Mouse (Mus musculus): ENCODE measurements around the gene Ggact. TPM values are rescaled to one million over a fixed set of nuclear protein-coding genes. Genes with fewer than 3 reads are reported as not detected.

The Ggact gene
- polyA plus RNA-seq, 1 experiment from 2014 or later = 5.4 TPM

DNA sequence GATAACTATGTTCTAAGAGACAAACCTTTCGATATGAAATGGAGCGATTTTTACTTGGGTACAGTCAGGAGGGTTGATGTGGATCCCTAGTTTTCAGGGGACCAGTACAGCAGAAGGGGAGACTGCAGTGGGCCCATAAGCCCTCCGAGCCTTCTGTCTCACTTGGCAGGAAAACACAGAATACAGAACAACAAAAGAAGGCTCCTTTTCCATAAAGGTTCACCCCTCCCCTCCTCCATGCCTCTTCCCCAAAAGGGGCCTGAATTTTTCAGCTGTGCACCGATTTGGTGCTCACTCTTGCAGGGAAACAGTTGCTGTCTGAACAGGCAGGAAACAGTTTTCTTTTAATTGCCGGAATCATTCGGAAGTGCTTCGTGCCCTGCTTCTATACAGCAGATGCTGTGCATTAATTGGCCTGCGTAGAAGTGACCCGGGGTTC is 31.3 kb downstream of the Ggact start:
- DNase-seq (peak; percentile 42), ATAC-seq (ENCODE audit: low FRiP score, low TSS enrichment) (peak; percentile 38; the same call in 1 of the 2 replicates)
- H3K9ac ChIP-seq (replicated peaks; ENCODE audit: low read length) = no peak overlapping the region
- H3K36me3 ChIP-seq (ENCODE audit: control insufficient read depth, insufficient read depth, low read length) = no peaks in the 10 kb centered on the region
- no peak overlapping the region for H3K4me2 ChIP-seq (ENCODE audit: low read length)
- H3K4me3 ChIP-seq (replicated peaks; ENCODE audit: low read depth, low read length) = no peak overlapping the region
- H3K27ac ChIP-seq (replicated peaks; ENCODE audit: low read depth, low read length) = peak overlapping the region; percentile 34
- no peaks in the 10 kb centered on the region for H3K27me3 ChIP-seq (ENCODE audit: control insufficient read depth, insufficient read depth, low read length)
- H3K9me3 ChIP-seq (ENCODE audit: control insufficient read depth, low read length) = no peaks in the 10 kb centered on the region
- H3K4me1 ChIP-seq (ENCODE audit: control insufficient read depth, insufficient read depth, low read length) = peaks cover 26% of the 10 kb centered on the region
- WGBS = 43% methylated on average over 9 of the region's 9 CpGs

DNA sequence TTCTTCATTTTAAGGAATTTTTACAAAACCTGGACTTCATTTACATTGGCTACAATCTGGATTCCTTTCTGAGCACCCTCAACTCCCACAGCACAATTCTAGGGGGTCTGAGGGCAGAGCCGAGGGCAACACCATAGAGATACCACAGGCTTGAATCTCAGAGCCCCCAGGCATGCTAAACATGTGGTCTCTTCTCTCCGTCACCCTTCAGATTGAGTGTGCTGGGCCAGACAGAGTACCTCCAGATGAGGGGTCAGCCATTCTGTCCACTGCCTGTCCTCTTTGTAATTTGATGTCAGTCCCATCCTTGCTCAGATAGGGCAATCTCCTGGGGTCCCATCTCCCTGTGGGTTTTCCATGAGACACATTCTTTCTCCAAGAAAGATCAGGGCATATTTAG is 31.9 kb downstream of the Ggact start:
- DNase-seq (no peak), ATAC-seq (ENCODE audit: low FRiP score, low TSS enrichment) (no peak)
- no peaks in the 10 kb centered on the region for H3K36me3 ChIP-seq (ENCODE audit: control insufficient read depth, insufficient read depth, low read length)
- H3K4me2 ChIP-seq (ENCODE audit: low read length) = no peak overlapping the region
- peaks cover 26% of the 10 kb centered on the region for H3K4me1 ChIP-seq (ENCODE audit: control insufficient read depth, insufficient read depth, low read length)
- WGBS = 63% methylated on average over 2 of the region's 2 CpGs
- no peaks in the 10 kb centered on the region for H3K9me3 ChIP-seq (ENCODE audit: control insufficient read depth, low read length)
- peak overlapping the region; percentile 34 for H3K27ac ChIP-seq (replicated peaks; ENCODE audit: low read depth, low read length)
- no peak overlapping the region for H3K9ac ChIP-seq (replicated peaks; ENCODE audit: low read length)
- no peak overlapping the region for H3K4me3 ChIP-seq (replicated peaks; ENCODE audit: low read depth, low read length)
- H3K27me3 ChIP-seq (ENCODE audit: control insufficient read depth, insufficient read depth, low read length) = no peaks in the 10 kb centered on the region

DNA sequence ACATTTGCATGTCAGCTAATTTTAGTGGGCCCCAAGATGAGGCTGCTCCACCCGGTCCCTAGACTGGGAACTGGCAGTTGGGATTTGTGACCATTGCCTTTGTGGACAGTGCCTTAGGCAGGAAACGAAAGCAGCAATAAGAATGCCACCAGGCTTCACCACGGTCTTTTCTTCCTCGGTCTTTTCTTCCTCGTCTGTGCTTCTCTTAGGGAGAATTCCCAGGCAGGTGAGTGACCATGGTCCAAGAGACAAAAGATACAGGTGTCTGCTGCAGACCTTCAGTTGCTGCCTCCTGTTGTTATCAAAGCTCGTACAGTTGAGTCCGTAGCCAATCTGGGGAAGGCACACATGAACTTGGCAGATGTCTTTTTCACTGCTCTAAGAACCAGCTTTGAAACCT is 33.3 kb downstream of the Ggact start:
- H3K36me3 ChIP-seq (ENCODE audit: control insufficient read depth, insufficient read depth, low read length) = no peaks in the 10 kb centered on the region
- ATAC-seq (ENCODE audit: low FRiP score, low TSS enrichment) (no peak), DNase-seq (no peak)
- peaks cover 28% of the 10 kb centered on the region for H3K4me1 ChIP-seq (ENCODE audit: control insufficient read depth, insufficient read depth, low read length)
- H3K9me3 ChIP-seq (ENCODE audit: control insufficient read depth, low read length) = no peaks in the 10 kb centered on the region
- H3K27me3 ChIP-seq (ENCODE audit: control insufficient read depth, insufficient read depth, low read length) = no peaks in the 10 kb centered on the region
- H3K9ac ChIP-seq (replicated peaks; ENCODE audit: low read length) = no peak overlapping the region
- 78% methylated on average over 7 of the region's 7 CpGs for WGBS
- no peak overlapping the region for H3K4me3 ChIP-seq (replicated peaks; ENCODE audit: low read depth, low read length)
- H3K4me2 ChIP-seq (ENCODE audit: low read length) = no peak overlapping the region
- no peak overlapping the region for H3K27ac ChIP-seq (replicated peaks; ENCODE audit: low read depth, low read length)

- H3K4me3 ChIP-seq (replicated peaks; ENCODE audit: low read depth, low read length) = no peak overlapping the region
- no peak overlapping the region for H3K9ac ChIP-seq (replicated peaks; ENCODE audit: low read length)
- no peak overlapping the region for H3K27ac ChIP-seq (replicated peaks; ENCODE audit: low read depth, low read length)
- DNase-seq (no peak), ATAC-seq (ENCODE audit: low FRiP score, low TSS enrichment) (no peak)
- no peaks in the 10 kb centered on the region for H3K36me3 ChIP-seq (ENCODE audit: control insufficient read depth, insufficient read depth, low read length)
- peaks cover 19% of the 10 kb centered on the region for H3K4me1 ChIP-seq (ENCODE audit: control insufficient read depth, insufficient read depth, low read length)
- no peaks in the 10 kb centered on the region for H3K9me3 ChIP-seq (ENCODE audit: control insufficient read depth, low read length)
- H3K4me2 ChIP-seq (ENCODE audit: low read length) = no peak overlapping the region
- no peaks in the 10 kb centered on the region for H3K27me3 ChIP-seq (ENCODE audit: control insufficient read depth, insufficient read depth, low read length)
- WGBS = 93% methylated on average over 3 of the region's 3 CpGs
Observed at GRCm38 (mm10) chr14:122877787-122878186, 35.8 kb downstream of the Ggact start.

DNA sequence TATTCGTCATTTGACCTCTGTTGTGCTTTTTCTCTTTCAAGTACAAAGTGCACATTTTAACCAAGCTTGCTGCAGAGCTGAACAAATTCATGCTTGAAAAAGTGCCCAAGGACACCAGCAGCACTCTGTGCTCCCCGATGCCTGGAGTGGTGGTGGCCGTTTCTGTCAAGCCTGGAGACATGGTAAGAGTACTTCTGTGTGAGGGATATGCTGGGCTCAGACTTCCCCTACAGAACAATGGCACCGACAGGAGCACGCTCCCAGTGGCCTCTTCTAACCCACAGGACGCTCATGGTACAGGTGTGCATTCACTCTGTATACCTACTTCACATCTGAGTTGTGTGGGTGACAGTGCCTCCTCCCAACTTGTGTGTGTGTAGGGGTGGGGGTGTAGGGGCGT is 36.8 kb downstream of the Ggact start:
- Histone ChIP-seq H3K9ac (replicated peaks; ENCODE audit: low read length) (no peak overlapping the region), H3K4me2 (ENCODE audit: low read length) (no peak overlapping the region), H3K27me3 (ENCODE audit: control insufficient read depth, insufficient read depth, low read length) (no peaks in the 10 kb centered on the region), H3K27ac (replicated peaks; ENCODE audit: low read depth, low read length) (no peak overlapping the region), H3K4me3 (replicated peaks; ENCODE audit: low read depth, low read length) (no peak overlapping the region), H3K9me3 (ENCODE audit: control insufficient read depth, low read length) (no peaks in the 10 kb centered on the region), H3K4me1 (ENCODE audit: control insufficient read depth, insufficient read depth, low read length) (peaks cover 9% of the 10 kb centered on the region), H3K36me3 (ENCODE audit: control insufficient read depth, insufficient read depth, low read length) (no peaks in the 10 kb centered on the region)
- 67% methylated on average over 7 of the region's 7 CpGs for WGBS
- ATAC-seq (ENCODE audit: low FRiP score, low TSS enrichment) = peak; percentile 25; the same call in 1 of the 2 replicates
- no peak for DNase-seq

DNA sequence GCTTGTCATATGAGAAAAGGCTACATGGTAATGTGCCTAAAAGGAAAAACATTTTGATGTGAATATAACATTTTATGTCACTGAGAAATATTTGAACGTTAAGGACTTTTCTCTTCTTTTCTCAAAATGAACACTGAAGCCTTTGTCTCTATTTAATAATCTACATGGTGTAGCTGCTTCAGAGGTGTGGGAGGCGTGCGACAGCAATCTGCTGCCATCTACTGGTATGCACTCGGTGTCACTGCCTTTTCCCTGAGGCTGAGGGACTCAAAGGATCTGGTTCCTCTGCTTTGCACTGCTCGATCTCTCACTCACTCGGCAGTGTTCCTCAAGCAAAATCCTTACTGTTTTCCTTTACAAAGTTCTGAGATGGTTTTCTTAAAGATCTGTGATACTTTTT is 37.4 kb downstream of the Ggact start:
- H3K9ac ChIP-seq (replicated peaks; ENCODE audit: low read length) = no peak overlapping the region
- H3K9me3 ChIP-seq (ENCODE audit: control insufficient read depth, low read length) = no peaks in the 10 kb centered on the region
- peak; percentile 91 for ATAC-seq (ENCODE audit: low FRiP score, low TSS enrichment)
- no peak overlapping the region for H3K4me3 ChIP-seq (replicated peaks; ENCODE audit: low read depth, low read length)
- whole genome bisulfite sequencing = 1% methylated on average over 6 of the region's 6 CpGs
- peak overlapping the region; percentile 32; the same call in 1 of the 2 replicates for H3K27ac ChIP-seq (replicated peaks; ENCODE audit: low read depth, low read length)
- peaks cover 7% of the 10 kb centered on the region; the same call in 1 of the 2 replicates for H3K4me1 ChIP-seq (ENCODE audit: control insufficient read depth, insufficient read depth, low read length)
- H3K27me3 ChIP-seq (ENCODE audit: control insufficient read depth, insufficient read depth, low read length) = no peaks in the 10 kb centered on the region
- DNase-seq = peak; percentile 93
- no peak overlapping the region for H3K4me2 ChIP-seq (ENCODE audit: low read length)
- H3K36me3 ChIP-seq (ENCODE audit: control insufficient read depth, insufficient read depth, low read length) = no peaks in the 10 kb centered on the region

DNA sequence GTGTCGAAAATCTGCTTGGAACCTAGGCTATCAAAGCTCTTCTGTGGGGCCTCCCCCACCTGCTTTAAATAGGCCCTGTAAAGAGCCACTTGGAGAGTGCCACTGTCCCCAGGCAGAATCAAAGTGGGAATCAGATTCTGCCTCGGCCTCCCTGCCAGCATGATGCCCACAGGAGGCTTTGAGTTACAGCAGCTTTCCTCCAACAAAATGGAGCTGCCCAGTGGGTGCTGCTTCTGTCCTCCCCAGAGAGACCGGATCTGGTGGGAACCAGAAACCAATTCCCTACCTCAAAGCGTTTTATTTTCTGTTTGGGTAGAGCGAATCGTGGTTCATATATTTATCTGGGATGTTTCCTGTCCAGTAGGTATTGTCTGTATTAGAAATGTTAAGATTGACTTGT is 37.9 kb downstream of the Ggact start:
- ATAC-seq (ENCODE audit: low FRiP score, low TSS enrichment) (peak; percentile 25), DNase-seq (peak; percentile 43)
- H3K4me1 ChIP-seq (ENCODE audit: control insufficient read depth, insufficient read depth, low read length) = peaks cover 7% of the 10 kb centered on the region; the same call in 1 of the 2 replicates
- H3K36me3 ChIP-seq (ENCODE audit: control insufficient read depth, insufficient read depth, low read length) = no peaks in the 10 kb centered on the region
- H3K9ac ChIP-seq (replicated peaks; ENCODE audit: low read length) = no peak overlapping the region
- no peak overlapping the region for H3K4me3 ChIP-seq (replicated peaks; ENCODE audit: low read depth, low read length)
- WGBS = 45% methylated on average over 6 of the region's 6 CpGs
- no peaks in the 10 kb centered on the region for H3K27me3 ChIP-seq (ENCODE audit: control insufficient read depth, insufficient read depth, low read length)
- H3K27ac ChIP-seq (replicated peaks; ENCODE audit: low read depth, low read length) = peak overlapping the region; percentile 39
- H3K9me3 ChIP-seq (ENCODE audit: control insufficient read depth, low read length) = no peaks in the 10 kb centered on the region
- no peak overlapping the region for H3K4me2 ChIP-seq (ENCODE audit: low read length)

GRCm38 (mm10) chr14:122875056-122875455 is 38.5 kb downstream of the Ggact start:
- Histone ChIP-seq H3K9ac (replicated peaks; ENCODE audit: low read length) (no peak overlapping the region), H3K4me2 (ENCODE audit: low read length) (no peak overlapping the region), H3K4me3 (replicated peaks; ENCODE audit: low read depth, low read length) (no peak overlapping the region), H3K36me3 (ENCODE audit: control insufficient read depth, insufficient read depth, low read length) (no peaks in the 10 kb centered on the region), H3K4me1 (ENCODE audit: control insufficient read depth, insufficient read depth, low read length) (peaks cover 7% of the 10 kb centered on the region; the same call in 1 of the 2 replicates), H3K27me3 (ENCODE audit: control insufficient read depth, insufficient read depth, low read length) (no peaks in the 10 kb centered on the region), H3K9me3 (ENCODE audit: control insufficient read depth, low read length) (no peaks in the 10 kb centered on the region), H3K27ac (replicated peaks; ENCODE audit: low read depth, low read length) (peak overlapping the region; percentile 39; the same call in 1 of the 2 replicates)
- no peak for ATAC-seq (ENCODE audit: low FRiP score, low TSS enrichment)
- no peak for DNase-seq
- WGBS = 57% methylated on average over 8 of the region's 8 CpGs

DNA sequence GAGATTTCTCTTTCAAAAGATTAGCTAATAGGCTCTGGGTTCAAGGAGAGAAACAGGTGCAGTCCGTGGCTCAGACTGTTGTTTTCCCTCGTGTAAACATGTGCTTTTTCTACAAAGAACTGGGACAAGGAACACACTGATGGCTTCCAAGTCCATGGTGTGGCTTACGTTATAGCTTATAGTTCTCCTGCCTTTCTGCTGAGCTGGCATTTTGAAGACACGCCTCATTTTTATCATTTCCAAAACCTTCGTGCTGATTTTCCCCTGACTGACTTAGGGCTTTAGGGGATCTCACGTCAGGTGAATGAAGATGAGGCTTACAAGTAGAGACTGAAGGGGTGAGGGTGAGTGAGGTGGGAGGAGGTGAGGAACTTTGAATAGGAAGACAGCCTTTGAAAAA is 40.9 kb downstream of the Ggact start:
- H3K27me3 ChIP-seq (ENCODE audit: control insufficient read depth, insufficient read depth, low read length) = no peaks in the 10 kb centered on the region
- no peak for DNase-seq
- H3K27ac ChIP-seq (replicated peaks; ENCODE audit: low read depth, low read length) = no peak overlapping the region
- H3K4me2 ChIP-seq (ENCODE audit: low read length) = no peak overlapping the region
- no peak overlapping the region for H3K4me3 ChIP-seq (replicated peaks; ENCODE audit: low read depth, low read length)
- 78% methylated on average over 6 of the region's 6 CpGs for WGBS
- H3K36me3 ChIP-seq (ENCODE audit: control insufficient read depth, insufficient read depth, low read length) = no peaks in the 10 kb centered on the region
- ATAC-seq (ENCODE audit: low FRiP score, low TSS enrichment) = no peak
- H3K9ac ChIP-seq (replicated peaks; ENCODE audit: low read length) = no peak overlapping the region
- peaks cover 7% of the 10 kb centered on the region; the same call in 1 of the 2 replicates for H3K4me1 ChIP-seq (ENCODE audit: control insufficient read depth, insufficient read depth, low read length)
- H3K9me3 ChIP-seq (ENCODE audit: control insufficient read depth, low read length) = no peaks in the 10 kb centered on the region
